Mouse (Mus musculus) A20 (cell line): ENCODE data around the gene Phf20.
"Not testable (repeated sequence)": the region's sequence is repeated elsewhere in the genome, so short reads cannot be mapped to it uniquely, and the experiment has no call there.

Source experiments
- DNase-seq: peaks from one replicate; pipeline ENCODE4 v3.0.0-alpha.2; 2011; ENCODE audit warnings: low read depth, low spot score

Phf20 gene

GRCm38 (mm10) chr2:156197129-156197911, 1.1 kb downstream of the Phf20 start:
- peak; percentile 49 for DNase-seq

GRCm38 (mm10) chr2:156199944-156200343, 3.7 kb downstream of the Phf20 start:
- peak; percentile 44 for DNase-seq

GRCm38 (mm10) chr2:156201486-156201885, 5.2 kb downstream of the Phf20 start:
- peak; percentile 76 for DNase-seq

DNA sequence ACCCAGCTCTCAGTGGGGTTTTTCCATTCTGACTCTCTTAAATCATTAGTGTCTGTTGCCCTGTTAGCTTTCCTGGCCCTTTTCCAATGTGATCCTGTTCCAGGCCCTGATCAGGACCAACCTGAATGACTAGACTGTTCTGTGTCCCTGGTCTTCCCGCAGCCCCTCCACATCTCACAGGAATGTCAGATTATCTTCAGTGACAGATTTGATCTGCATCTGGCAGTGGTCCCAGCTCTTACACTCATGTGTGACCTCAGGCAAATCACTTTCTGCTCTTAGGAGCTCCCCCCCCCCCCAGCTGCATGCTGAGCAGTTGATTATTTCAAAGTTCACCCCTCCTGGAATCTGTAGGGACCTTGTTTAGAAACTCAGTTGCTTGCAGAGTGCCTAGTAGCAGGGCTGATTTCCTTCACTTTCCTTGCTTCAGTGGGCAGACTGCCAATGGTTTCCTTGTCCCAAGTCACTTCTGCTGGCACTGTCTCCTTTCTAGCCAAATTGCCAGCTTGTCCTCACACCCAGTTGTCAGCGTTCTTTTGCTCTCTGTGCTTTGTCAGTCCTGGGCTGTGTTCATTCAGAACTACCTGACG, 6.7 kb downstream of the Phf20 start:
- DNase-seq: peak; percentile 59

GRCm38 (mm10) chr2:156203917-156204316, 7.7 kb downstream of the Phf20 start:
- DNase-seq: no peak

DNA sequence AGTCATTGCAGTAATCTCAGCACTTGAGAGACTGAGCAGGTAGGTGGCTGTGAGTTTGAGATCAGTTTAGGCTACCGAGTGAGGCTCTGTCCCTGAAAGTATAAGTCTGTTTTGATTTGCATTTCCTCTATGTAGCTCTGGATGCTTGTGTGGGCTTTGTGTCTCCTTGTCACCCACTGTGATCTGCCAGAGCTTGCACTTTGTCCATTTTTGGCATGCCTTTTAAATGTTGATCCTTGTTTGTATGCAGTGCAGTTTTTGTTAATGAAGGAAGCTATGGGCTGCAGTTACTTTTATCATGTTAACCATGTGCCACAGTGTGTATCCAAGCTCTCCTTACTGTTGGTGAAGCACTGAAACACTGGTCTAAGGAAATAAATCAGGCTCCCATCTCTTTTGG, 21.5 kb downstream of the Phf20 start:
- no peak for DNase-seq

GRCm38 (mm10) chr2:156222100-156222499, 25.8 kb downstream of the Phf20 start:
- no peak for DNase-seq

DNA sequence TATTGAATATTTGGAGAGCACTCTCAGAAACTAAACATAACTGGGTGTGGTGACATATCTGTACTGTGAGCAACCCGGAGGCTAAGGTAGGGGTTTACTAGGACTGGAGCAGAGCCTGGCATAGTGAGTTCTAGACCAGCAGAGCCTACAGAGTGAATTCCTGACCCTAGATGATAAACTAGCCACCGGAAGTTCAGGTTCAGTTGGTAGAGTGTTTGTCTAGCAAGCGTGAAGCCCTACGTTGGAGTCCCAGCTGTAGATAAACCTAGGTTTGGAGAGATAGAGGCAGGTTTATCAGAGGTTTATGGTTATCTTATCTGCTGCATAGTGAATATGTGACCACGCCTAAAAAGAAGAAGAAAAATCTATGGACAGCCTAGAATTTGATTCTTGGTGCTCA, 27.8 kb downstream of the Phf20 start:
- no peak for DNase-seq

DNA sequence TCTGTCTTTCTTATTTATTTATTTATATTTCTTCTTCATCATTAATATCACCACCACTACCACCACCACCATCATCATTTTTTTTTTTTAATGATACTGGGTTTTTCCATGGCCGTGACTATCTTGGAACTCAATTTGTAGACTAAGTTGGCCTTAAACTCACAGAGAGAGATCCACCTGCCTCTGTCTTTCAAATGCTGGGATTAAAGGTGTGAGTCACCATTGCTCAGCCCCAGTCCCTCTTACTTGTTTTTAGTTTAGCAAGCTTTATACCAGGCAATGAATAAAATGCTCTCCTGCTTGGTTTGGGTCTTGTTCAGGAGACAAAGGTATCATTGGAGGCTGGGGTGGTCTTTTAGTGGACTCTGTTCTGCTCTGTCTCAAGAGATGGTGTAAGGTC, 31.4 kb downstream of the Phf20 start:
- DNase-seq: no peak

GRCm38 (mm10) chr2:156229171-156229570, 32.9 kb downstream of the Phf20 start:
- DNase-seq: no peak

GRCm38 (mm10) chr2:156231340-156231739, 35.1 kb downstream of the Phf20 start:
- DNase-seq: no peak

DNA sequence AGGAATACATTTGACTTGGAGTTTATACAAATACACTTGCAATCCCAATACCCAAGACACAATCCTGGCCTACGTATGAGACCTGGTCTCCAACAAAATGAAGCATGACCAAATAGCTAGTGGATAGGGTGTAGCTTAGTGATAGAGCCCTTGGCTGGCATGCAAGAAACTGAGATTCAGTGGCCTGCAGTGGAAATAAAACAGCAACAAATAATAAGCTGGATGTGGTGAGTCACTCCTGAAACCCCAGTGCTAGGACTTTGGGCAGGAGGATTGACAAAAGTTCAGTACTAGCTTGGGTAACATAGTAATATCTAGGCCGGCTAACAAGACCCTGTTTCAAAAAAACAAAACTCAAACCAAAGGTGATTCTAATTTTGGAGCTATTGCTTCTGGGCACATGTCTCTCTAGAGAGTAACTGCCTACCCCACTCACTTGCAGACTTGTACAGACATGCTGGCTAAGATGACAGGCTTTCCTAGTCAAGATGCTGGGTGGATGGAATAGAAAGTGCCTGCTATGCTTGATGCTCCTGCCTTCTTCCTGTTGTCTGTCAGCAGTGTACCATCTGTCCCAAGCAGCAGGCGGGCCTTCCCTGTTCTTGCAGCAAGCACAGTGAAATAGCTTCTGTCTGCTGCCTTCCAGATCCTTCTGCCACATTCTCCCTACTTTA, 37.1 kb downstream of the Phf20 start:
- DNase-seq: peak; percentile 38

DNA sequence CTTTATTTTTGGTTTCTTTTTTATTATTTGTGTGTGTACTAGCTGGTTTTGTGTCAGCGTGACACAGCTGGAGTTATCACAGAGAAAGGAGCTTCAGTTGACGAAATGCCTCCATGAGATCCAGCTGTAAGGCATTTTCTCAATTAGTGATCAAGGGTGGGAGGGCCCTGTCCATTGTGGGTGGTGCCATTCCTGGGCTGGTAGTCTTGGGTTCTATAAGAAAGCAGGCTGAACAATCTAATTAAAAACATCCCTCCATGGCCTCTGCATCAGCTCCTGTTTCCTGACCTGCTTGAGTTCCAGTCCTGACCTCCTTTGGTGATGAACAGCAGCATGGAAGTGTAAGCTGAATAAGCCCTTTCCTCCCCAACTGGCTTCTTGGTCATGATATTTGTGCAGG, 37.8 kb downstream of the Phf20 start:
- not testable (repeated sequence) for DNase-seq

- no peak for DNase-seq
These were observed 39.6 kb downstream of the Phf20 start for GRCm38 (mm10) chr2:156235847-156236246.

DNA sequence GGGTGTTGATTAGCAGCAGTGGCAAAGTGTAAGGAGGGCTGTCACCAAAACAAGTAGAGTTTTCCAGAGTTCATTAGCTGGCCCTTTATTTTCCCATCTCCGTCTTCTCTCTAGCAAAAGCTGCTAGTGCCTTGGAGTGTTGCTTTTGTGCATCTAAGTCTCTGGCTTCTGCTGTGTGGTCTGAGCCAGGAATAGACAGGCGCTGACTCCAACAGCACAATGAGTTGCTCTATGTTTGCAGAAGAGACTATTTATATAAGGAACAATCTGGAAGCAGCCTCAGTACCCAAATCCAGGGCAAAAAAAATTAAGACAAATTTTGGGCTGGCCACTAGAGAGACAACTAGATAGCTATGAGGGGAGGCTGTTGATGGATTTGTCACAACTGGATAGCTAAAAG, 45.4 kb downstream of the Phf20 start:
- no peak for DNase-seq

DNA sequence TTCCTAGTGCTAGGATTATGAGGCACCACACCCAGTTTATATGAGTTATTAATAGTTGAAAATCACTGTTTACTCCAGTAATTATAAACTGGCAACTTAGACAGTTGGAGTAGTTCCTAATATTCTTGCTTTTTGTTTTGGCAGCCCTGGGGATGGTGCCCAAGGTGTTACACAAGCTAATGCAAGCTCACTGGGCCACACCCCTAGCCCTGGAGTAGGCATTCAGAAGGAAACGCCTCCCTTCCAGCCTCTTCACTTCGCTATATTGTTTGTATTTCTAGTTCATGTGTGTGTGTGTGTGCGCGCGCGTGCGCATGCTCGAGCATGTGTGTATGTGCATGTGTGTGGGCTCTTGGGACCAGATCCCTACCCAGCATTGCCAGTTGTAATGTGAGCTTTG, 46.7 kb downstream of the Phf20 start:
- no peak for DNase-seq

DNA sequence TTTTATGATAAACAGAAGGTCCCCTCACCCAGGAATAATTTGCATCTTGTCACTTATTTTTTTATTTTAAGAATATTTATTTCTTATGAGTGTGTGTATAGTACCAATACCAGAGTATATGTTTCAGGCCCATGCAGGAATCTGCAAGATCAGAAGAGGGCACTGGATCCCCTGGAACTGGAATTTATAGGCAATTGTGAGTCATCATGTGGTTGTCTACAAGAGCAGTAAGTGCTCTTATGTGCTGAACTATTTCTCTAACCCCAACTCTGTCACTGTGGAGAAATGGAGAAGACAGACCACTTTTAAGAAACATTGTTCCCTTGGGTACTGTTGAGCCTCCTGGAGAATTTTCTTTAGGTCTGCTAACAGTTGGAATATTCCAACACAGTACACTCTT, 51.3 kb downstream of the Phf20 start:
- no peak for DNase-seq

GRCm38 (mm10) chr2:156250761-156251160, 54.5 kb downstream of the Phf20 start:
- DNase-seq: no peak

DNA sequence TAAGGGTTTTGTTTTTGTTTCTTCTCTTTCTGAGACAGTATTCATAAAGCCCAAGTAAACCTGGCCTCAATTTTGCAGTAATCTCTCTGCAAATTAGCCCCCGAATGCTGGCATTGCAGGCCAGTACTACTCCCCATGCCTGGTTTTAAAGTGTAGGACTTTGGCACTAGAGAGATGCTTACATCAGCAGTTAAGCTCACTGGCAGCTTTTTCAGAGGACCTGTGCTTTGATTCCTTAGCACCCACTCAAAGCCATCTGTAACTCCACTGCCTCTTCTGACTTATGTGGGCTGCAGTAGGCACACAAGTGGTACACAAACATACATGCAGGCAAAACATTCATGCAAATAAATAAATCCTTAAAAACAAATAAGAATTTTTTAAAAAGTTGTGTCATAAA, 55.0 kb downstream of the Phf20 start:
- DNase-seq: no peak

DNA sequence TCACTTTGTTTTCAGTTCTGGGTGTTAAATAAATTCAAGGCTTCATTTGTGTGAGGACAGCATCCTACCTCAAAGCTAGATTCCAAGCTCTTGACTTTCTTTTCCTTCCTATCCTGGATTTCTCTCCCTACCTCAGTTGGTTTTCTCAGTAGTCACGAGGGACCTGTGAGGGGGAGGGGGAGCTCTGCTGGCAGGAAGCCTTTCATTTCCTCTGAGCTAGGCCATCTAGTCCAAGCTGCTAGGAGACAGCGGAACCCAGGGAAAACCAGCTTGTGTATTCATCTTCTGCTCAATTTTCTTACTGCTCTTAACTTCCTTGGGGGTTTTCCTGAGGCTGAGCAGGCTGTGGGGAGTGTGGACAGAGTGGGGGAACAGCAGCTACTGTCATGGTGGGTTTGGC, 60.8 kb downstream of the Phf20 start:
- DNase-seq: no peak

- peak; percentile 52 for DNase-seq
These were observed 61.9 kb downstream of the Phf20 start for GRCm38 (mm10) chr2:156257922-156258761.

DNA sequence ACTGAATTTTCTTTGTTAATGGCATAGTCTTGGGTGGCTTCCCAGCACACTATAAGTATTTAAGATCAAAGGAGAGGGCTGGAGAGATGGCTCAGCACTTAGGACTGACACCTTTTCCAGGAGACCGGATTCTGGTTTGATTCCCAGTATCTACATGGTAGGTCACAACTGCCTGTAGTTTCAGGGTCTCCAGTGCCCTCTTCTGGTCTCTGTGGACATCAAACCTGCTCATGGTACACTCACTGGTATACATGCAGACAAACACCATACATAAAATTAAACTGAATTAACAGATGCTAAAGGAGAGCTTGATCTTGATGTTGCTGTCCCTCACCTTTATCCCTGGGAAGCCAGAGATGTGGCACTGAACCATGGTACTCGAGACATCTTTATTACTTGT, 64.7 kb downstream of the Phf20 start:
- no peak for DNase-seq
